Mouse (Mus musculus): Measurements from ENCODE around the gene Tmed9.

Tmed9 gene

GRCm38 (mm10) chr13:55573432-55573831, at the start of gene Tmed9:
TSS of gene Tmed9 (plus strand) at chr13:55573732.
- DNase-seq = no peak

GRCm38 (mm10) chr13:55523951-55524600, 49.5 kb upstream of the Tmed9 start:
- no peak for DNase-seq

GRCm38 (mm10) chr13:55525733-55526553, 47.6 kb upstream of the Tmed9 start:
- DNase-seq = no peak

- DNase-seq = no peak
Observed at GRCm38 (mm10) chr13:55527212-55527611, 46.3 kb upstream of the Tmed9 start.

- DNase-seq = no peak
Observed at GRCm38 (mm10) chr13:55527834-55528772, 45.4 kb upstream of the Tmed9 start.

- DNase-seq = no peak
Observed at GRCm38 (mm10) chr13:55529198-55529915, 44.2 kb upstream of the Tmed9 start, which contains the start of gene Dok3. TSS of gene Dok3 (minus strand) at chr13:55529296.

- no peak for DNase-seq
Observed at GRCm38 (mm10) chr13:55535191-55535590, 38.3 kb upstream of the Tmed9 start.

GRCm38 (mm10) chr13:55535796-55536193, 37.7 kb upstream of the Tmed9 start:
- no peak for DNase-seq

GRCm38 (mm10) chr13:55536194-55537175, 37.0 kb upstream of the Tmed9 start, which contains the start of gene Ddx41:
TSS of gene Ddx41 (minus strand) at chr13:55536658.
- DNase-seq = peak; percentile 100

GRCm38 (mm10) chr13:55540933-55541332, 32.6 kb upstream of the Tmed9 start:
- no peak for DNase-seq

- DNase-seq = no peak
Observed at GRCm38 (mm10) chr13:55542891-55543290, 30.6 kb upstream of the Tmed9 start.

GRCm38 (mm10) chr13:55543447-55543846, 30.1 kb upstream of the Tmed9 start:
- no peak for DNase-seq

GRCm38 (mm10) chr13:55544792-55545191, 28.7 kb upstream of the Tmed9 start:
- DNase-seq = no peak

- DNase-seq = no peak
Observed at GRCm38 (mm10) chr13:55547916-55548315, 25.6 kb upstream of the Tmed9 start.

- DNase-seq = no peak
Observed at GRCm38 (mm10) chr13:55548426-55548825, 25.1 kb upstream of the Tmed9 start.

- DNase-seq = no peak
Observed at GRCm38 (mm10) chr13:55549061-55549460, 24.5 kb upstream of the Tmed9 start.

- no peak for DNase-seq
Observed at GRCm38 (mm10) chr13:55555921-55556320, 17.6 kb upstream of the Tmed9 start.

- no peak for DNase-seq
Observed at GRCm38 (mm10) chr13:55557499-55557898, 16.0 kb upstream of the Tmed9 start.

- no peak for DNase-seq
Observed at GRCm38 (mm10) chr13:55563266-55563879, 10.2 kb upstream of the Tmed9 start.

GRCm38 (mm10) chr13:55567001-55567400, 6.5 kb upstream of the Tmed9 start:
- DNase-seq = no peak

- DNase-seq = no peak
Observed at GRCm38 (mm10) chr13:55567949-55568348, 5.6 kb upstream of the Tmed9 start.

Measured in retina, postnatal 1 day (tissue).